45 mouse cellular contexts compared by ENCODE assay signal in genomic region chr5:72556245-72556644, GRCm38 (mm10). TPM values are rescaled to one million over a fixed set of nuclear protein-coding genes. Genes with fewer than 3 reads are reported as not detected.
"Had no signal": no experiment of that assay in that cellular context is flagged by ENCODE, and none has a peak within 500 bp of the region (broad histone marks: within the 10 kb centered on the region; RNA-seq: fewer than 3 reads in every experiment).

No protein-coding gene starts in this region.

- H3K9me3 ChIP-seq: heart, embryonic 10.5 days; heart, embryonic 12.5 days; heart, embryonic 13.5 days; heart, embryonic 15.5 days; hindbrain, embryonic 10.5 days; hindbrain, embryonic 12.5 days; hindbrain, embryonic 13.5 days; hindbrain, embryonic 15.5 days; intestine, embryonic 15.5 days; kidney, embryonic 15.5 days had no signal

- DNase-seq: heart, postnatal 10 days; heart, postnatal 14 days; heart, postnatal 36 days; heart, postnatal 4 days; kidney, adult 11 months; kidney, adult 2 months; kidney, adult 8-10 months; kidney, adult 9 months; kidney, postnatal 10 days; kidney, postnatal 14 days; kidney, postnatal 25 days; kidney, postnatal 36 days; kidney, postnatal 4 days; layer of hippocampus, adult 9-11 months; layer of hippocampus, postnatal 36 days had no signal

- H3K27me3 ChIP-seq: heart, embryonic 12.5 days; heart, embryonic 13.5 days; heart, embryonic 15.5 days; hindbrain, embryonic 12.5 days; hindbrain, embryonic 13.5 days; hindbrain, embryonic 15.5 days; intestine, embryonic 15.5 days; kidney, embryonic 15.5 days had no signal

- H3K9ac ChIP-seq: heart, embryonic 12.5 days; heart, embryonic 13.5 days; heart, embryonic 15.5 days; hindbrain, embryonic 12.5 days; hindbrain, embryonic 13.5 days; hindbrain, embryonic 14.5 days; hindbrain, embryonic 15.5 days; intestine, embryonic 15.5 days; kidney, embryonic 15.5 days had no signal

- H3K27ac ChIP-seq: heart, embryonic 10.5 days; heart, embryonic 13.5 days; heart, embryonic 15.5 days; hindbrain, embryonic 10.5 days; hindbrain, embryonic 12.5 days; hindbrain, embryonic 13.5 days; hindbrain, embryonic 14.5 days; hindbrain, embryonic 15.5 days; hindbrain, postnatal 0 days; intestine, embryonic 15.5 days; kidney, embryonic 15.5 days; kidney, postnatal 0 days; layer of hippocampus, adult 2 months; left cerebral cortex, adult 2 months had no signal

- ATAC-seq: hindbrain, embryonic 16.5 days; hindbrain, postnatal 0 days; inflammation-experienced regulatory T-cells, adult 6 months; intestine, embryonic 15.5 days; intestine, embryonic 16.5 days; intestine, postnatal 0 days had no signal

- H3K4me3 ChIP-seq: heart, embryonic 10.5 days; heart, embryonic 12.5 days; heart, embryonic 13.5 days; heart, embryonic 15.5 days; hindbrain, embryonic 10.5 days; hindbrain, embryonic 12.5 days; hindbrain, embryonic 13.5 days; hindbrain, embryonic 15.5 days; intestine, embryonic 15.5 days; kidney, embryonic 15.5 days; layer of hippocampus, adult 2 months; left cerebral cortex, adult 2 months had no signal

- H3K4me1 ChIP-seq: intestine, embryonic 15.5 days had no signal

- H3K4me2 ChIP-seq: heart, embryonic 11.5 days; heart, embryonic 12.5 days; heart, embryonic 13.5 days; heart, embryonic 15.5 days; hindbrain, embryonic 12.5 days; hindbrain, embryonic 13.5 days; hindbrain, embryonic 14.5 days; hindbrain, embryonic 15.5 days; intestine, embryonic 15.5 days; kidney, embryonic 15.5 days had no signal

RNA-seq across cellular contexts. Expression of gene Zar1, which starts 24.8 kb away (rescaled TPM):
- total RNA-seq: heart, postnatal 10 days; heart, postnatal 14 days; heart, postnatal 25 days; heart, postnatal 36 days; heart, postnatal 4 days; hematopoietic stem cell, adult 5-6 weeks; layer of hippocampus, adult 18-20 months; layer of hippocampus, adult 8-10 months; layer of hippocampus, postnatal 36 days; left cerebral cortex, adult 18-20 months had no signal
- polyA plus RNA-seq: heart, embryonic 14.5 days; heart, postnatal 0 days; inflammation-experienced regulatory T-cells, adult 6 months; intestine, embryonic 14.5 days; intestine, postnatal 0 days; large intestine, adult 2 months had no signal

RNA-seq across cellular contexts. Expression of gene Gm5868, which starts 31.1 kb away (rescaled TPM):
- total RNA-seq: heart, postnatal 10 days; heart, postnatal 14 days; heart, postnatal 25 days; heart, postnatal 36 days; heart, postnatal 4 days; hematopoietic stem cell, adult 5-6 weeks; left cerebral cortex, adult 18-20 months had no signal
- polyA plus RNA-seq: heart, embryonic 12.5 days; heart, embryonic 13.5 days; heart, postnatal 0 days; inflammation-experienced regulatory T-cells, adult 6 months; large intestine, adult 2 months had no signal

RNA-seq across cellular contexts. Expression of gene Corin, which starts 52.0 kb away (rescaled TPM):
- total RNA-seq: hematopoietic stem cell, adult 5-6 weeks; layer of hippocampus, postnatal 25 days; layer of hippocampus, postnatal 36 days had no signal
- polyA plus RNA-seq: large intestine, adult 2 months had no signal
